Comparison of ENCODE assay signal across 20 mouse cellular contexts in genomic region chr13:64286321-64286720, GRCm38 (mm10).
"Had no signal": no experiment of that assay in that cellular context is flagged by ENCODE, and none has a peak within 500 bp of the region (broad histone marks: within the 10 kb centered on the region; RNA-seq: fewer than 3 reads in every experiment).

No protein-coding gene starts in this region.

- DNase-seq: lung, adult 18-20 months; lung, embryonic 14.5 days; lung, postnatal 10 days; lung, postnatal 4 days; midbrain, embryonic 14.5 days; retina, postnatal 1 day; right cerebral cortex, adult 18-20 months; right cerebral cortex, postnatal 25 days; right cerebral cortex, postnatal 4 days; spleen, adult 18-20 months; thymus, adult 18-20 months; thymus, postnatal 14 days; thymus, postnatal 36 days had no signal

- H3K27ac ChIP-seq: midbrain, embryonic 10.5 days; midbrain, embryonic 12.5 days; neural tube, embryonic 13.5 days; neural tube, embryonic 15.5 days had no signal

- ATAC-seq: midbrain, embryonic 16.5 days had no signal

- H3K9me3 ChIP-seq: neural tube, embryonic 15.5 days had no signal

- H3K4me2 ChIP-seq: lung, embryonic 14.5 days; midbrain, embryonic 12.5 days; neural tube, embryonic 13.5 days; neural tube, embryonic 15.5 days had no signal

- H3K4me3 ChIP-seq: megakaryocyte, embryonic 14.5 days; midbrain, embryonic 10.5 days; midbrain, embryonic 12.5 days; myocyte; neural tube, embryonic 13.5 days; neural tube, embryonic 15.5 days had no signal

- H3K36me3 ChIP-seq: midbrain, embryonic 12.5 days; neural tube, embryonic 13.5 days; neural tube, embryonic 15.5 days had no signal

- H3K9ac ChIP-seq: lung, embryonic 14.5 days; midbrain, embryonic 12.5 days; neural tube, embryonic 13.5 days; neural tube, embryonic 15.5 days had no signal

- H3K27me3 ChIP-seq: megakaryocyte, embryonic 14.5 days; midbrain, embryonic 12.5 days; neural tube, embryonic 13.5 days; neural tube, embryonic 15.5 days had no signal

- H3K4me1 ChIP-seq: megakaryocyte, embryonic 14.5 days; midbrain, embryonic 12.5 days; neural tube, embryonic 13.5 days; neural tube, embryonic 15.5 days had no signal
